In the genomic region with DNA sequence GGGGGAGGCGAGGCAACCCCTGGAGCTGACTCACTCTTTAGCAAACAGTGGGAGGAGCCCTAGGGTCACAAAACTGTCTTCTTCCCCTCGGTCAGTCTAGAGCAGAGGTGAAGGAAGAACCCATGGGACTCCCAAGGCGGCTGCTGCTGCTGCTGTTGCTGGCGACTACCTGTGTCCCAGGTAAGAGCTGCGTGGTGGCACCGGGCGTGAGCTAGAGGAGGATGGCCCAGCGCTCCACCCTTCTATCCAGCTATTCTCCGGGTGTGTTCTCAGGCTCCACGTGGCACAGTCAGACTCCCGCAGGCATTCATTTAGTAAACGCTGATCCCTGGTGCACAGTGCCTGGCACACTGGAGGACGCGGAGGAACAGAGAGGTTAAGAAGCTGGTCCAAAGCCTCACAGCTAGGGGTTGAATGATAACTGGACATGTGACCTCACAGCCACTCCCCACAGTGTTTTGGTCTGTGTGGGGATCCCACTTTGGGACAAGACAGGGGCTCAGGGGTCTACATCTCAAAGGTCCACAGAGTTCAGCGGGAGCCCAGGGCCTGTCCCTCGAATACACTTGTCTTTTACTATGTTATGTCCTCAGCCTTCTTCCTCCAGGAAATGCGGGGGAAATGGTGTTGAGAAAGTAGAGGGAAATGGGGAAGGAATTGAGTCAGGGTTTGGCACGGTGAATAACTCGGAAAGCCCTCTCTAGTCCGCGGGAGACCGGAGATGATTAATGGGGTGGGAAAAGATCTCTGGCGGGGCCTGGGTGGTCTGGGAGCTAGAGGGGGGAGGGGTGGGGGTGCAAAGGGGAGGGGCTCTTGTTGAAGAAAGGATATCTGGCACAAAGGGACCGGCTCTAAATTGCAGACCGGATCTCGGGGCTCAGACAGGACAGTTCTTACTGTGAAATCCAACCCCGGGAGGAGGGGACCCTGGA, we compare ENCODE assay signal across 8 mouse cellular contexts. TPM values are rescaled to one million over a fixed set of nuclear protein-coding genes. Genes with fewer than 3 reads are reported as not detected.
DNase-seq lines count a peak whose midpoint lies in the region; ATAC-seq lines count a peak whose summit lies in the region.

A gene (plus strand): TSS at position 97 of the 932 bp plus-strand sequence.

- peak within 1 kb of the TSS; percentile 32; the same call in 1 of the 2 replicates for H3K9ac ChIP-seq in kidney, embryonic 14.5 days (ENCODE audit: low read depth, low read length)

- H3K9me3 ChIP-seq in kidney, embryonic 14.5 days (ENCODE audit: control insufficient read depth, low read length) = no peaks in the 10 kb centered on the region

- peak within 1 kb of the TSS; percentile 40 for H3K4me2 ChIP-seq in kidney, embryonic 14.5 days (replicated peaks; ENCODE audit: low read depth, low read length)

- 0 out of 2 replicates have a peak, but pooled peaks cover 18% of the 10 kb centered on the region for H3K4me1 ChIP-seq in kidney, embryonic 14.5 days (ENCODE audit: control insufficient read depth, insufficient read depth, low read length)

- peak; percentile 63 for ATAC-seq in kidney, embryonic 14.5 days (ENCODE audit: low FRiP score, low TSS enrichment)

- WGBS in kidney, embryonic 14.5 days = 4% methylated on average over 27 of the region's 27 CpGs

- DNase-seq in CD4-positive helper T cell, adult 2 months (ENCODE audit: low read depth, low spot score) = peak; percentile 39
- DNase-seq in adrenal gland, postnatal 36 days = peak; percentile 40 to 64
- peak; percentile 65 to 73 for DNase-seq in heart, adult 9 months (ENCODE audit: low spot score in 2 of 2)
- DNase-seq in lung, postnatal 14 days = peak; percentile 54
- DNase-seq in splenic B cell, adult 2 months (ENCODE audit: low read depth, low spot score) = peak; percentile 83
- DNase-seq in left cerebral cortex, adult 18-20 months (ENCODE audit: low spot score in 2 of 2) = no peak
- no peak for DNase-seq in layer of hippocampus, postnatal 10 days (ENCODE audit: low spot score in 2 of 2)

- H3K27me3 ChIP-seq in kidney, embryonic 14.5 days (ENCODE audit: control insufficient read depth, insufficient read depth, low read length) = no peaks in the 10 kb centered on the region
- H3K27me3 ChIP-seq in splenic B cell, adult 2 months (ENCODE audit: control insufficient read depth, insufficient read depth, low read length, poor library complexity, severe bottlenecking) = no peaks in the 10 kb centered on the region

- H3K4me3 ChIP-seq in kidney, embryonic 14.5 days (ENCODE audit: low read length) = peak within 1 kb of the TSS; percentile 29

- H3K36me3 ChIP-seq in kidney, embryonic 14.5 days (ENCODE audit: control insufficient read depth, insufficient read depth, low read length) = no peaks in the 10 kb centered on the region
- peaks cover 8% of the 10 kb centered on the region for H3K36me3 ChIP-seq in splenic B cell, adult 2 months (ENCODE audit: control insufficient read depth, insufficient read depth, low read length, poor library complexity, severe bottlenecking)

- peak within 1 kb of the TSS; percentile 76 for H3K27ac ChIP-seq in kidney, embryonic 14.5 days (ENCODE audit: low read depth, low read length)

RNA-seq across cellular contexts. Expression of the gene that starts here (rescaled TPM):
- total RNA-seq in adrenal gland, postnatal 36 days (2021) = 1 to 10 TPM; 7.9 to 9.8 TPM
- 14.1 TPM in 2 replicates for polyA plus RNA-seq in kidney, embryonic 14.5 days (2014; fragmentation: Nextera tagmentation; extraction: Ambion mirVana)
- total RNA-seq in left cerebral cortex, adult 18-20 months (2021) = 1 to 10 TPM in 1 of 2 experiments, under 1 TPM in 1; 0.59 to 1.5 TPM
- total RNA-seq in layer of hippocampus, postnatal 10 days (2021) = 1 to 10 TPM; 1.3 to 2.3 TPM

Comparison
In these comparisons a context has a peak if more than half of its experiments do, and no peak if none do; other contexts are left out.
1. DNase-seq: peak in CD4-positive helper T cell, adult 2 months (single experiment), adrenal gland, postnatal 36 days (2 of 2), heart, adult 9 months (2 of 2), lung, postnatal 14 days (single experiment) and splenic B cell, adult 2 months (single experiment); none in left cerebral cortex, adult 18-20 months (0 of 2) and layer of hippocampus, postnatal 10 days (0 of 2).